Mouse (Mus musculus) megakaryocyte, embryonic 14.5 days (primary cell): Measurements from ENCODE around the gene Tmod2.

Source experiments
- FLI1 ChIP-seq: IDR thresholded peaks from 2 replicates; pipeline ENCODE4 v1.6.1; 2012; ENCODE audit warnings: low read length, inconsistent platforms, mixed read lengths
- GATA1 ChIP-seq: IDR thresholded peaks from 3 replicates; pipeline ENCODE4 v1.6.1; 2012; ENCODE audit warnings: mixed read lengths, low read length, inconsistent platforms, borderline replicate concordance

DNA sequence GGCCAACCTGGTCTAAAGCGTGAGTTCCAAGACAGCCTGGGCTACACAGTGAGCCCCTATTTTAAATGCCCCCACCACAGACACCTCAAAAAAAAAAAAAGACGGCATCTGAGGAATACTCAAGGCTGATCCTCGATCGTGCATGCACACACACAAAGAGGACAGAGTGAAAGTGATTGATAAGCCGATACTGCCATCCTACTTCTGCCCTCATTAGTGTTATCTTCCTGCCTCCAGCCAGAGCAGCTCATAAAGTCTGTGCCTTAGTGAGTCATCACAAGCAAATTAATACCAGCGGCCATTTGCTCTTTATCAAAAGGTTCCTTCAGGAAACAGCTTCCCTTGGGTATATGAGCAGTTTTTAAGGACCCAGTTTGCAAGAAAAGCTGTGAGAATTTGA, 47.5 kb downstream of the Tmod2 start:
- TF ChIP-seq GATA1: no peak
- no peak for TF ChIP-seq FLI1
